Comparison of ENCODE assay signal across 7 mouse cellular contexts in genomic region chr11:3963610-3964415, GRCm38 (mm10). TPM values are rescaled to one million over a fixed set of nuclear protein-coding genes. Genes with fewer than 3 reads are reported as not detected.
DNase-seq lines count a peak whose midpoint lies in the region; ATAC-seq lines count a peak whose summit lies in the region.

TSS of gene Pes1 (plus strand) at chr11:3963975.

- ATAC-seq in inflammation-experienced regulatory T-cells, adult 6 months: peak; percentile 94
- peak; percentile 86 for ATAC-seq in megakaryocyte-erythroid progenitor cell, adult 5-6 weeks (replicated peaks; ENCODE audit: low FRiP score, low TSS enrichment, poor library complexity, severe bottlenecking)

- DNase-seq in adrenal gland, adult (ENCODE audit: inconsistent age in 2 of 2, low spot score in 1 of 2): peak; percentile 86 to 97
- peak; percentile 90 for DNase-seq in embryo, embryonic 10.5 days (ENCODE audit: low spot score)
- peak; percentile 70 for DNase-seq in gastrocnemius, postnatal 14 days
- DNase-seq in left cerebral cortex, postnatal 10 days (ENCODE audit: extremely low spot score in 1 of 2, low spot score in 2 of 2): peak; percentile 70 to 80
- peak; percentile 79 for DNase-seq in right cerebral cortex, postnatal 25 days

- intact Hi-C loops in gastrocnemius, postnatal 14 days (cut with DNase I; ENCODE audit: low total_unique reads): no loop called here
- intact Hi-C loops in left cerebral cortex, postnatal 10 days (cut with DNase I): no loop called here

RNA-seq across cellular contexts. Expression of gene Pes1, which starts in this region (rescaled TPM):
- 10 to 100 TPM; 32.2 to 37.1 TPM for total RNA-seq in gastrocnemius, postnatal 14 days (2021)
- polyA plus RNA-seq in inflammation-experienced regulatory T-cells, adult 6 months (2017; shearing (Covaris generic)): 10 to 100 TPM; 51.8 to 88.6 (median 72.7) TPM
- 10 to 100 TPM; 34.3 to 47.9 TPM for total RNA-seq in left cerebral cortex, postnatal 10 days (2021)
- 107 and 117 TPM in 2 replicates for total RNA-seq in megakaryocyte-erythroid progenitor cell, adult 5-6 weeks (2014; fragmentation: Nextera tagmentation)
- 143 and 228 TPM in 2 replicates for total RNA-seq in megakaryocyte-erythroid progenitor cell, adult 5-6 weeks (2017)

Comparison
In these comparisons a context has a peak if more than half of its experiments do, and no peak if none do; other contexts are left out.
1. Peak in every context shown above with its lines: DNase-seq and ATAC-seq.